Mouse (Mus musculus) hindbrain, embryonic 14.5 days (tissue): ENCODE data around the gene Chst11. TPM values are rescaled to one million over a fixed set of nuclear protein-coding genes. Genes with fewer than 3 reads are reported as not detected.

Experiments
- ATAC-seq: fragments of 200-750 bp; cut with Nextera tagmentation; 2 replicates; pipeline ENCODE4 v1.8.0; 2017; ENCODE audit warnings: moderate number of reproducible peaks, mild to moderate bottlenecking, moderate TSS enrichment, moderate library complexity; ENCODE audit not compliant: low FRiP score
- DNase-seq: peaks from one replicate; pipeline ENCODE4 v3.0.0-alpha.2; 2015; ENCODE audit warnings: low spot score
- H3K27ac ChIP-seq: fragments of 300-500 bp; sonication (generic); 2 replicates; pipeline ENCODE4 v1.5.1; 2014; ENCODE audit warnings: mild to moderate bottlenecking, moderate library complexity
- H3K27me3 ChIP-seq: fragments of 300-500 bp; sonication (generic); 2 replicates; pipeline ENCODE4 v1.6.1; 2014; ENCODE audit warnings: mild to moderate bottlenecking, low read length, mixed read lengths; ENCODE audit not compliant: control insufficient read depth, insufficient read depth
- H3K36me3 ChIP-seq: fragments of 300-500 bp; sonication (generic); replicated peaks from 2 replicates; pipeline ENCODE4 v1.6.1; 2014; ENCODE audit not compliant: control insufficient read depth, insufficient read depth
- H3K4me1 ChIP-seq: fragments of 300-500 bp; sonication (generic); replicated peaks from 2 replicates; pipeline ENCODE4 v1.6.1; 2014; ENCODE audit warnings: antibody characterized with exemption, low read length, mixed read lengths; ENCODE audit not compliant: control insufficient read depth, insufficient read depth
- H3K4me2 ChIP-seq: fragments of 300-500 bp; sonication (generic); replicated peaks from 2 replicates; pipeline ENCODE4 v1.6.1; 2014; ENCODE audit warnings: mild to moderate bottlenecking, moderate library complexity
- H3K4me3 ChIP-seq: fragments of 300-500 bp; sonication (generic); replicated peaks from 2 replicates; pipeline ENCODE4 v1.5.1; 2014; ENCODE audit warnings: mild to moderate bottlenecking, low read length
- H3K9ac ChIP-seq: fragments of 300-500 bp; sonication (generic); 2 replicates; pipeline ENCODE4 v1.6.1; 2014
- H3K9me3 ChIP-seq: fragments of 300-500 bp; sonication (generic); 2 replicates; pipeline ENCODE4 v1.6.1; 2016; ENCODE audit warnings: low read length; ENCODE audit not compliant: control insufficient read depth
- WGBS: fragments of 180-500 bp; shearing (Covaris S2); extraction: QIAGEN DNeasy Blood & Tissue Kit; methylation state at CpG from one replicate; pipeline ENCODE4 v1.1.7; 2014; 5-methylcytosine and 5-hydroxymethylcytosine counted together
- polyA plus RNA-seq: library from polyadenylated mRNA; unstranded; fragments of >200 nt; fragmentation: Nextera tagmentation; extraction: Ambion mirVana; gene quantifications from 2 replicates; pipeline ENCODE4 v1.2.1, GENCODE M21; 2014

Chst11 gene
- polyA plus RNA-seq, 1 experiment from 2014 or later = 5.4 TPM

GRCm38 (mm10) chr10:83000721-83001120, 15.4 kb downstream of the Chst11 start:
- ATAC-seq = no peak

DNA sequence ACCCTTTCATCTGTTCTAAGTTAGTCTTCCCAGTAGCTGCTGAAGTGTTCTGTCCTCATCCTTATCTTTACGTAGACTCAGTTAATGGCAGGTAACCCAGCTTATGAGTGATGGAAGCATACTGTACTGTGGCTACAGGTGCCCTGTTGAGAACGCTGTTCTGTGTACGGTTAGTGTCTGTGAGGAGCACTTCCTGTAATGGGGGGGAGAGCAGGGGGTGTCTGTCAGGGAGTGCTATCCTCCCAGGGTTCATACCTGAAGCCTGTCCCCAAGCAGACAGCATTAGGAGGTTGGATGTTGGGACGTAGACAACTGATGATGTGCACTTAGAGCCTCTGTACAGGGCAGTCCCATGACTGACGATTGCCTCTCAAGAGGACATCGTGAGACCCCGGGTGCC, 18.6 kb downstream of the Chst11 start:
- WGBS = 95% methylated on average over 7 of the region's 7 CpGs
- Histone ChIP-seq H3K4me3 (no peak overlapping the region), H3K4me1 (no peaks in the 10 kb centered on the region), H3K36me3 (no peaks in the 10 kb centered on the region), H3K9ac (no peak overlapping the region), H3K4me2 (no peak overlapping the region), H3K27me3 (no peaks in the 10 kb centered on the region), H3K9me3 (0 out of 2 replicates have a peak, but pooled peaks cover 3% of the 10 kb centered on the region), H3K27ac (no peak overlapping the region)
- ATAC-seq = no peak
- no peak for DNase-seq

More at GRCm38 (mm10) chr10:83000721-83001120, 15.4 kb downstream of the Chst11 start:
- no peak for DNase-seq
- H3K27ac ChIP-seq = no peak overlapping the region
- H3K9me3 ChIP-seq = no peaks in the 10 kb centered on the region
- H3K27me3 ChIP-seq = no peaks in the 10 kb centered on the region
- no peak overlapping the region for H3K9ac ChIP-seq
- 99% methylated on average over 2 of the region's 2 CpGs for WGBS
- H3K4me3 ChIP-seq = no peak overlapping the region
- no peak overlapping the region for H3K4me2 ChIP-seq
- no peaks in the 10 kb centered on the region for H3K4me1 ChIP-seq
- no peaks in the 10 kb centered on the region for H3K36me3 ChIP-seq

DNA sequence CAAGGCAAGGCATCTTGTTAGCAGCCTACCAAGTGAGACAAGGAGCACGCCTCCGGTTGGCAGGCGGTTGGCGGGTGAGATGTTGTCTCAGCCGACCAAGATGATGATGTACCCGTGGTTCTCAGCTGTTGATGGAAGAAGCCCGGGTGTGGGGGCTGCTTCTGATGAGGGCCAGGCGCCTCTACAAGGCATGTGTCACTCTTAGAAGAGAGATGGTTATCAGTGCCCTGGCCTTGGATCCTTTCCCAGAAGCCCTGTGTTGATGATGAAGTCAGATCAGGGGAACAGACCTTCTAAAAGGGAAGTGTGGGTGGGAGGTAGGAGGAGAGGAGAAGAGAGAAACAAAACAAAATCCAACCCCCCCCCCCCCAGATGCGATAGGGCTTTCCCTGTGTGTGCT, 19.1 kb downstream of the Chst11 start:
- DNase-seq (no peak), ATAC-seq (no peak)
- Histone ChIP-seq H3K36me3 (no peaks in the 10 kb centered on the region), H3K9ac (no peak overlapping the region), H3K27ac (no peak overlapping the region), H3K4me1 (no peaks in the 10 kb centered on the region), H3K4me2 (no peak overlapping the region), H3K4me3 (no peak overlapping the region), H3K27me3 (no peaks in the 10 kb centered on the region), H3K9me3 (0 out of 2 replicates have a peak, but pooled peaks cover 3% of the 10 kb centered on the region)
- WGBS = 84% methylated on average over 9 of the region's 9 CpGs

- ATAC-seq = no peak
Measured at GRCm38 (mm10) chr10:83005003-83005402, 19.7 kb downstream of the Chst11 start.

GRCm38 (mm10) chr10:83006258-83006657, 21.0 kb downstream of the Chst11 start:
- Histone ChIP-seq H3K4me1 (no peaks in the 10 kb centered on the region), H3K4me2 (no peak overlapping the region), H3K9ac (no peak overlapping the region), H3K27me3 (no peaks in the 10 kb centered on the region), H3K36me3 (no peaks in the 10 kb centered on the region), H3K4me3 (no peak overlapping the region), H3K9me3 (0 out of 2 replicates have a peak, but pooled peaks cover 3% of the 10 kb centered on the region), H3K27ac (no peak overlapping the region)
- 90% methylated on average over 8 of the region's 8 CpGs for WGBS
- no peak for DNase-seq
- ATAC-seq = no peak

More at GRCm38 (mm10) chr10:83005003-83005402, 19.7 kb downstream of the Chst11 start:
- H3K4me3 ChIP-seq = no peak overlapping the region
- no peak overlapping the region for H3K9ac ChIP-seq
- DNase-seq = no peak
- no peak overlapping the region for H3K27ac ChIP-seq
- H3K9me3 ChIP-seq = 0 out of 2 replicates have a peak, but pooled peaks cover 3% of the 10 kb centered on the region
- WGBS = 89% methylated on average over 4 of the region's 4 CpGs
- no peaks in the 10 kb centered on the region for H3K27me3 ChIP-seq
- no peak overlapping the region for H3K4me2 ChIP-seq
- no peaks in the 10 kb centered on the region for H3K36me3 ChIP-seq
- no peaks in the 10 kb centered on the region for H3K4me1 ChIP-seq

- Histone ChIP-seq H3K4me3 (no peak overlapping the region), H3K27me3 (no peaks in the 10 kb centered on the region), H3K4me1 (no peaks in the 10 kb centered on the region), H3K4me2 (no peak overlapping the region), H3K9ac (no peak overlapping the region), H3K9me3 (no peaks in the 10 kb centered on the region), H3K36me3 (no peaks in the 10 kb centered on the region), H3K27ac (no peak overlapping the region)
- 85% methylated on average over 4 of the region's 4 CpGs for WGBS
- ATAC-seq (no peak), DNase-seq (no peak)
Measured at GRCm38 (mm10) chr10:83013984-83014383, 28.7 kb downstream of the Chst11 start.

DNA sequence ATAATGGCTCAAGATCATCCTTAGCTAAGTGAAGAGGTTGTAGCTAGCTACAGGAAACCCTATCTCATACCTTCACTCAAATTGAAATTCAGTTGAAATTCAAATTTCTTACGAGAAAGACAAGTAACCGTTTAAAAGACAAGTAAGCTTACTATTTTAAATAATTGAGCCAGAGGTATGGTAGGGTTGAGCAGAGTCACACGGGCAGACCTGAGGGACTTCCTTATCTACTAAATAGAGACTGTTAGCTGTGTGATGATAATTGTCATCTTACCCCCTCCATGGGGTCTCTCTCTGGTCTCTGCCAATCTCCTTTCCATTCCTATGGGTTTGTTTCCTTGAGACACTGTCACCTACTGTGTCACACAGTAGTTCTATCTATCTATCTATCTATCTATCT, 30.6 kb downstream of the Chst11 start:
- Histone ChIP-seq H3K9ac (no peak overlapping the region), H3K4me1 (peaks cover 14% of the 10 kb centered on the region), H3K9me3 (no peaks in the 10 kb centered on the region), H3K27ac (no peak overlapping the region), H3K27me3 (no peaks in the 10 kb centered on the region), H3K4me2 (no peak overlapping the region), H3K36me3 (no peaks in the 10 kb centered on the region), H3K4me3 (no peak overlapping the region)
- DNase-seq (no peak), ATAC-seq (no peak)
- WGBS = 97% methylated on average over 3 of the region's 3 CpGs

DNA sequence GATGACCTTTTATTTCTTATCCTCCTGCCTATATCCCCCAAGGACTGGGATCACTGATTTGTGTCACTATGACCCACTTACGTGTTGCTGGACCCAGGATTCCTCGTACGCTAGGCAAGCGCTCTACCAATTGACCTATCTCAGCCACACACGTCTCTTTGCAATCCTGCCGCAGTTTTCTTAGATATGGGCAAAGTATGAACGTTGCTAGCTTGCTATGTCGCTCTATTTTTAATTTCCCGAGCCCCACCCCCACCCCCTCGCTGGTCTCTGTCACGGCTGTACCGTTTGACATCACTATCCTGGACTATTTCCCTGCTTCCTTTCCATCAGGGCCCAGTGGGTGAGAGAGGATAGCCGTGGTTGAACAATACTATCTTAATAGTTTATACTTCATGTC, 31.5 kb downstream of the Chst11 start:
- Histone ChIP-seq H3K4me3 (no peak overlapping the region), H3K27me3 (no peaks in the 10 kb centered on the region), H3K27ac (no peak overlapping the region), H3K36me3 (no peaks in the 10 kb centered on the region), H3K4me1 (peaks cover 14% of the 10 kb centered on the region), H3K9me3 (no peaks in the 10 kb centered on the region), H3K4me2 (no peak overlapping the region), H3K9ac (no peak overlapping the region)
- 85% methylated on average over 13 of the region's 13 CpGs for WGBS
- no peak for DNase-seq
- no peak for ATAC-seq

- no peak overlapping the region for H3K4me2 ChIP-seq
- DNase-seq (no peak), ATAC-seq (no peak)
- H3K9me3 ChIP-seq = no peaks in the 10 kb centered on the region
- H3K4me3 ChIP-seq = no peak overlapping the region
- H3K27ac ChIP-seq = no peak overlapping the region; the same call in 1 of the 2 replicates
- no peaks in the 10 kb centered on the region for H3K27me3 ChIP-seq
- WGBS = 70% methylated on average over 21 of the region's 21 CpGs
- no peak overlapping the region for H3K9ac ChIP-seq
- peaks cover 14% of the 10 kb centered on the region for H3K4me1 ChIP-seq
- no peaks in the 10 kb centered on the region for H3K36me3 ChIP-seq
Measured at GRCm38 (mm10) chr10:83017760-83018498, 32.6 kb downstream of the Chst11 start.
